Mouse (Mus musculus) kidney, postnatal 10 days (tissue): ENCODE measurements at regions not wholly inside any gene's neighbourhood (a gene's known extent, or its start where the extent isn't known, plus 50 kb on each side); places are given as distances from the start of the nearest gene placed in this dataset.
A peak's percentile ranks its signal among the peaks of the same experiment; 100 is the strongest.

ENCODE experiments used
- DNase-seq: peaks from one replicate; pipeline ENCODE4 v3.0.0; 2021; ENCODE audit warnings: mixed read lengths

- DNase-seq, result peak; percentile 37
Measured at GRCm38 (mm10) chr7:82921722-82922121, 54.6 kb downstream of the Mex3b start.

DNA sequence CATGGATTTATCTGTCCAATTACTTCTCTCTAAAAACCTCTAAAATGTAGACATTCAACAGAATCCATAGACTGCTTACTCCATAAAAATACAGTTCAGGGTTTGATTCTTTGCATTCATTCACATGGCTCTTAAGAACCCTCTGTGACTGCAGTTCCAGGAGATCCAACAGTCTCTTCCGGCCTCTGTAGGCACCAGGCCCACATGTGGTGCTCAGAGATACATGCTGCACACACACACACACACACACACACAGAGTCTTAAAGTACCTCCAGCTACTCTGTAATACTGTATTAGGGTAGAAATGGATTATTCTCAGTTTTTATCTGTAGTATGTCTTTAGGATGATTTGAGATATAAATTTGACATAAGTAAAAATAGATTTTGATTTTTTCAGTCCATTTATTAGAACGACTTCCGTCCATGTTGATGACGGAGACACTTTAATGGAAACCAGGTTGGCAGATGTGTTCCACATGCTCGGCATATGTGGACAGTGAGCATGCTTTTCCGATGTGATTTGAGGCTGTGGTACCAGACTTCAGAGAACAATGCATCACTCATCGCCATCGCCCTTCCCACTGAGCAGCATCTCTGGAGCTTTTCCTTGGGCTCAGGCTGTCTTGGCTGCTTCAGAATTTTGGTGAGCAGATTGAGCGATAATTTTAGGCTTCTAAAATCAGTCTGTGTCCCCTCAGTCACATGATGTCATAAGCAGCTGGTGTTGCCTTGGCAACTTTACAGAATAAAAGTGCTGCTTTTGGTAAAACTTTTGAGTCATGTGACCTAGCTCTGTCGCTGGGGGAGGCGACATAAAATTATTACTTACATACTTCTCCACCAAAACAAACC, 56.3 kb downstream of the Mex3b start:
- peak; percentile 18 for DNase-seq

DNA sequence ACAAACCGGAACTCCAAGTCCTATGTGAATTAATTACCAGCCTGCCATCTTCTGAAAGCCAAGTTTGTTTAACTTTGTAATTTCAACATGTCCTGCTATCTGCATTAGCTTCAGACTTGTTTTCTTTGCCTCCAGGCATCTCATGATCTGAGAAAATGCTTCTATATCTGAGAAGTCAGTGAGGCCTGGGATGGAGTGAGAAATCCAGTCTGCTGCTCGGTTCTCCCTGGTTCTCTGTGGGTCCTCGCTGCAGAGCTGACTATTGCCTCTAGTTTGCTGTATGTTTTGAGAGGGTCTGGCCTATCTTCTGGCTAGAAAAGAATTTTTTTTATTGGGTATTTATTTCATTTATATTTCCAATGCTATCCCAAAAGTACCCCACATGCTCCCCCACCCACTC, 57.0 kb downstream of the Mex3b start:
- DNase-seq, result no peak

GRCm38 (mm10) chr7:82938311-82938710, 71.2 kb downstream of the Mex3b start:
- no peak for DNase-seq

GRCm38 (mm10) chr7:82939536-82939935, 72.4 kb downstream of the Mex3b start:
- no peak for DNase-seq

- DNase-seq, result no peak
Measured at GRCm38 (mm10) chr7:82943376-82943775, 76.2 kb downstream of the Mex3b start.

- DNase-seq, result no peak
Measured at GRCm38 (mm10) chr7:82943797-82944196, 76.7 kb downstream of the Mex3b start.

GRCm38 (mm10) chr7:82949372-82949771, 82.2 kb downstream of the Mex3b start:
- no peak for DNase-seq

- no peak for DNase-seq
Measured at GRCm38 (mm10) chr7:82957208-82957977, 90.3 kb downstream of the Mex3b start.

DNA sequence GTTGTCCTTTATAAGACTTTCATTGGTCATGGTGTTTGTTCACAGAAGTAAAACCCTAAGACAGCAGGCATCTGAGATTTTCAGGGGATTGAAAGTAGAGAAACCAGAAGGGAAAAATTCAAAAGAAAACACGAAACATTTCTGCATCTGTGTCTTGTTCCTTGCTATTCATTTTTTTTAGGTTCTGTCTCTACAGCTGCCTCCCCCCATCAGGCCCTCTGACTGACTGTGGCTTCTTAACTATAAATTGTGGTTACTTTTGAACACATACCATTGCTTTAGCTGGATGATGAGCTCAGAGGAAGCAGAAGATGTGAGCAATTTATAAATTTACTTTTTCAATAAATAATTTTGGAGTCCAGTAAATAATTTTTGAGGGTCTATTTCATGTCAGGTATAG, 103.5 kb downstream of the Mex3b start:
- no peak for DNase-seq

- no peak for DNase-seq
Measured at GRCm38 (mm10) chr7:82971244-82971643, 104.1 kb downstream of the Mex3b start.

- no peak for DNase-seq
Measured at GRCm38 (mm10) chr7:82972214-82973006, 105.3 kb downstream of the Mex3b start.

DNA sequence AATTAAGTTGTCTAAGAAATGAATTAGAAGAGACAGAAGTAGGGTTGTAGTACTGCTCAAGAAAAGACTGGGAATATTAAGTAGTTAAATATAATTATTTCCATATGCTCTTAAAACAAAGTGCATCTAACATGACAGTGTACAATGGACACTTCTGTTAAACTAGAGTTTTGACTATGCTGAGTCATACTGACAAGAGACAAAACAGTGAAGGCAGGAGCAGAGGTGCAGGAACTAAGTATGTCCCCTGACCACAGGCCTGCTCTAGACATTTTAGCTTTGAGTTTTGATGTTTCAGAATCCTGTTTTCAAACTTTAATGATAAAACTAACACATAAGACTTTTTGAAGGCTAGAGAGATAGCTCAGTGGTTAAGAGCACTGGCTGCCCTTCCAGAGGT, 123.6 kb downstream of the Mex3b start:
- no peak for DNase-seq

GRCm38 (mm10) chr7:82993136-82993535, 126.0 kb downstream of the Mex3b start:
- no peak for DNase-seq

DNA sequence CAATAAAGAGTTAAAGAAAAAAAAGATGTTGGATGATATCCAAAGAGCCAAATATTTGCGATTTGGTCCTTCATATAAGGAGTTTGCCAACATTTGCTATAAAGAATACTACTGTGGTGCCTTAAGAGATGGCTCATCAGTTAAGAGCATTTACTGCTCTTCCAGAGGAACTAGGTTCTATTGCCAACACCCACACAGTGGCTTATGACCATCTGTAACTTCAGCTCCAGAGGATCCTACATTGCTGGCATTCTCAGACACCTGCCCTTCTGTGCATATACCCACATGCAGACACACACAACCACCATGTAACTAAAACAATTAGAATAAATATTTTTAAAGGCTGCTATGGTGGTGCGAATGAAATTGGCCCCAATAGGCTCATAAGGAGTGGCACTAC, 131.7 kb downstream of the Mex3b start:
- DNase-seq, result no peak

DNA sequence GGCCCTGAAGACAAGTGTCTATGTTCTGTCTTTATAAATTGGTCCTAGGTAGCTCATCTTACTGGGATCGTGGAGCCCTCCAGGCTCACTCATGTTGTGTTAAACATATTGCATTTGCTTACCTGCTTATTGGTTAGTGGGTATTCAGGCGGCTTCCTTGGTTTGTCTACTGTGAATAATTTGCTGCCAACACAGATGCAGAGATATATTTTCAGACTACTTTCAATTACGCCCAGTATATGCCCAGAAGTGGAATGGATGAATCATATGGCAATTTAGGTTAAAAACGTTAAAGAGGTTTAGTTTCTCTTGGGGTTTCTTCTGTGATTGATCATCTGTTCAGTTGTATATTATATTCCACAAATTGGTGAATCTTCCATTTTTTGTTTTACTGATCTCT, 140.4 kb downstream of the Mex3b start:
- DNase-seq, result no peak

GRCm38 (mm10) chr7:83012145-83012544, 145.0 kb downstream of the Mex3b start:
- DNase-seq, result no peak

DNA sequence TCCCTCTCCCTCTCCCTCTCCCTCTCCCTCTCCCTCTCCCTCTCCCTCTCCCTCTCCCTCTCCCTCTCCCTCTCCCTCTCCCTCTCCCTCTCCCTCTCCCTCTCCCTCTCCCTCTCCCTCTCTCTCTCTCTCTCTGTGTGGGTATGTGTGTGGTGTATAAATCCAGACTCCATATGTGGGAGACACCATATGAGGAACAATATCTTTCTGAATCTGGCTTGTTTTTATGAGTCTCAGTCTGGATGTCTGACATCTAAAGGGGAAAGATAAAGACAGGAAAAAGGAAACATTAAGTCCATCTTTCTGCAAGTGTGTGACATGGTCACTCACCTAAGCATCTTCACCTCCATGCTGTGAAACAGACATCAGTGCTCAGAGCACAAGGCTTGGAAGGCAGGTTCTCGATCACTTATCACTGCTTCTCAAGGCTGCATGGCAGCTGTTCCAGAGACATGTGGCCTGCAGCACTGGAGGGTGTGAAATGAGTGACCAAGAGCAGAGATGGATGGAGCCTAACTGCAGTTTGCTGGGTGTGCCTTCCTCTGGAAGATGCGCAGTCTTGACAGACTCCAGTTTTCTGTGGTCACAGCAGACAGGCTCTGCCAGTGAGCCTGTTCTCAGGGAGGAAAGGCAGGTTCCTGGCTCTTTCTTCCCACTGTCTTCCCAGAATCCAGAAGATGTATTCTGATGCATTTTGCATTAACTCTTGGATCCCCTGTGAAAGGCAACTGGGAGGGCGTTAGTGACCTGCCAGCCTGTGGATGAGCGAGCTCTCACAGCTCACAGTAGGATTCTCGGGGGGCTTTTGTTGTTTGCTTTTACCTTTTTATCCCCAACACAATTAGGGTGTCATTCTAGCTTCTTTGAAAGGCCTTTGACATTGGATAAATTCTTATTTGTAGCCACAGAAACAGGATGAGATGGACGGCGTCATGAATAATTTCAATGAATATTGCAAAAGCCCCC, 147.9 kb downstream of the Mex3b start:
- DNase-seq, result no peak

GRCm38 (mm10) chr7:83015756-83016155, 148.6 kb downstream of the Mex3b start:
- no peak for DNase-seq

DNA sequence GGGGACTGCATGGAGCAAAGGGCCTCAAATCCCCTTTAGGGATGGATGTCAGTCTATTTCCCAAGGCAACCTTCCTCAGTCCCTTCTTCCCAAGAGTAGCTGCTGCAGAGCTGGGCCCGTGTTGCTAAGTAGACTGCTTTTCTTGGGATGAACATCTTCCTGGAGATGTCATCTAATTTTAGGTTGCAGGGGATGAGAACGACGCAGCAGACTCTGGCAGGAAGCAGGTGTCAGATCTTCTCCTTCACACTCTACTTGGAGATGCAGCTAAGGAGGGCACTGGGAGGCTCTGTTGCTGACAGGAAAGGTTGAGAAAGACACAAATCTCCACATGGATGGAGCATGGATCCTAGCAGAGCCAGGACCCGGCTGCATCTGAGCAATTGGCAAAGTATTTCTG, 149.4 kb downstream of the Mex3b start:
- DNase-seq, result no peak

GRCm38 (mm10) chr7:83020584-83020983, 153.5 kb downstream of the Mex3b start:
- no peak for DNase-seq

DNA sequence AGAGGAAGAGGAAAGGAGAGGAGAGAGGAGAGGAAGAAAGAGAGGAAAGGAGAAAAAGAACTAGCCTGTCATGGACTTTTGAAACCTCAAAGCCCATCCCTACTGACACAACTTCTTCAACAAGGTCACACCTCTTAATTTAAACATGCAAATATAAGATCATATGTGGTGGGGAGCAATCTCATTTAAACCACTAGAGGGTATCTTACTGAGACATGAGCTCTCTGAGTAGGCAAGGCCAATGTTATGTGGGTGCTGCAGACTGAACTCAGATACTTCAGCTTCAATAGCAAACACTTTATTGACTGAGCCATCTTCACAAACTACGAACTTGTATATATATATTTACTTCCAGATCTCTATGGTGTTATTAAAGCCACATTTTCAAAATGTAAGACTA, 156.9 kb downstream of the Mex3b start:
- no peak for DNase-seq
